Comparison of ENCODE assay signal across 30 mouse cellular contexts in genomic region chr10:107050489-107050888, GRCm38 (mm10).
"Had no signal": no experiment of that assay in that cellular context is flagged by ENCODE, and none has a peak within 500 bp of the region (broad histone marks: within the 10 kb centered on the region; RNA-seq: fewer than 3 reads in every experiment).

No protein-coding gene starts in this region.

- H3K4me2 ChIP-seq: limb, embryonic 12.5 days; limb, embryonic 13.5 days; limb, embryonic 15.5 days; liver, embryonic 11.5 days; liver, embryonic 12.5 days; liver, embryonic 13.5 days; liver, embryonic 15.5 days; lung, embryonic 14.5 days; lung, embryonic 15.5 days; midbrain, embryonic 11.5 days; midbrain, embryonic 12.5 days; midbrain, embryonic 13.5 days; midbrain, embryonic 15.5 days; neural tube, embryonic 12.5 days had no signal

- H3K9me3 ChIP-seq: limb, embryonic 10.5 days; limb, embryonic 12.5 days; limb, embryonic 13.5 days; limb, embryonic 15.5 days; liver, embryonic 12.5 days; liver, embryonic 13.5 days; liver, embryonic 15.5 days; lung, embryonic 15.5 days; midbrain, embryonic 10.5 days; midbrain, embryonic 12.5 days; midbrain, embryonic 13.5 days; midbrain, embryonic 15.5 days; neural tube, embryonic 12.5 days had no signal

- H3K27ac ChIP-seq: left cerebral cortex, adult 2 months; limb, embryonic 10.5 days; limb, embryonic 12.5 days; limb, embryonic 13.5 days; limb, embryonic 15.5 days; liver, embryonic 12.5 days; liver, embryonic 13.5 days; liver, embryonic 14.5 days; liver, embryonic 15.5 days; lung, embryonic 15.5 days; macrophage; midbrain, embryonic 10.5 days; midbrain, embryonic 12.5 days; midbrain, embryonic 13.5 days; midbrain, embryonic 15.5 days; neural tube, embryonic 12.5 days had no signal

- H3K4me1 ChIP-seq: limb, embryonic 10.5 days; limb, embryonic 12.5 days; liver, embryonic 12.5 days; liver, embryonic 13.5 days; liver, embryonic 15.5 days; megakaryocyte, embryonic 14.5 days; midbrain, embryonic 10.5 days; midbrain, embryonic 12.5 days; midbrain, embryonic 13.5 days; midbrain, embryonic 15.5 days; neural tube, embryonic 12.5 days had no signal

- H3K4me3 ChIP-seq: left cerebral cortex, adult 2 months; limb, embryonic 10.5 days; limb, embryonic 12.5 days; limb, embryonic 13.5 days; limb, embryonic 15.5 days; liver, embryonic 12.5 days; liver, embryonic 13.5 days; liver, embryonic 15.5 days; lung, embryonic 15.5 days; megakaryocyte, embryonic 14.5 days; midbrain, embryonic 10.5 days; midbrain, embryonic 12.5 days; midbrain, embryonic 13.5 days; midbrain, embryonic 15.5 days; myocyte; neural tube, embryonic 12.5 days had no signal

- H3K36me3 ChIP-seq: limb, embryonic 10.5 days; limb, embryonic 12.5 days; limb, embryonic 13.5 days; limb, embryonic 15.5 days; liver, embryonic 12.5 days; liver, embryonic 13.5 days; liver, embryonic 15.5 days; lung, embryonic 15.5 days; midbrain, embryonic 10.5 days; midbrain, embryonic 12.5 days; midbrain, embryonic 13.5 days; midbrain, embryonic 15.5 days; neural tube, embryonic 12.5 days had no signal

- DNase-seq: left cerebral cortex, postnatal 4 days; liver; liver, embryonic 13.5 days; liver, postnatal 0 days; lung, adult 18-20 months; lung, adult 2 months; lung, embryonic 14.5 days; lung, postnatal 14 days; lung, postnatal 36 days; midbrain, embryonic 14.5 days had no signal

- H3K27me3 ChIP-seq: limb, embryonic 15.5 days; liver, embryonic 12.5 days; liver, embryonic 13.5 days; liver, embryonic 15.5 days; lung, embryonic 15.5 days; megakaryocyte, embryonic 14.5 days; midbrain, embryonic 12.5 days; midbrain, embryonic 13.5 days; midbrain, embryonic 15.5 days; neural tube, embryonic 12.5 days had no signal

- H3K9ac ChIP-seq: limb, embryonic 12.5 days; limb, embryonic 13.5 days; limb, embryonic 15.5 days; liver, embryonic 12.5 days; liver, embryonic 13.5 days; liver, embryonic 14.5 days; liver, embryonic 15.5 days; liver, postnatal 0 days; lung, embryonic 14.5 days; lung, embryonic 15.5 days; midbrain, embryonic 12.5 days; midbrain, embryonic 13.5 days; midbrain, embryonic 15.5 days; neural tube, embryonic 12.5 days had no signal

- ATAC-seq: liver, embryonic 12.5 days; liver, postnatal 0 days; midbrain, embryonic 13.5 days; midbrain, embryonic 15.5 days; midbrain, embryonic 16.5 days had no signal
